ENCODE assay signal across 8 mouse cellular contexts in the genomic region with DNA sequence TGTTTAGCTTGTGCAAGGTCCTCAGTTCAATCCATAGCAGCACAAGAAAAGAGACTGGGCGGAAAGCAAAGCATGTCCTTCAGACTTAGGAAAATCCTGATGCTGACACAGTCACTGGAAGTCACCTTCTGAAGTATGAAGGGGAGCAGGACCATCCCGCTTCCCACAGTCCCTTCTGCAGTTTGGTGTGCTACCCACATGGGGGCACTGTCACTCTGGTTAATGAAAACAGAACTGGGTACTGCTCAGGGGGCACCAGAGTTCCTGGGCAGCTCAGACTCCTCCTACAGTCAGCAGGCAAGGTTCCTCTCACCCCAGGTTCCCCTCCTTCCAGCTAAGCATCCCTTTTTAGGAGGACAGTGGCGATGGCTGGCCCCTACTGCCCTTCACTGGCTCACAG. TPM values are rescaled to one million over a fixed set of nuclear protein-coding genes. Genes with fewer than 3 reads are reported as not detected.
DNase-seq lines count a peak whose midpoint lies in the region; ATAC-seq and TF ChIP-seq lines count a peak whose summit lies in the region.

No protein-coding gene starts in this region.

- H3K4me3 ChIP-seq in heart, postnatal 0 days (ENCODE audit: low read depth, low read length) = no peak overlapping the region
- no peak overlapping the region for H3K4me3 ChIP-seq in heart, embryonic 12.5 days
- H3K4me3 ChIP-seq in midbrain, embryonic 14.5 days (replicated peaks; ENCODE audit: low read depth, low read length) = no peak overlapping the region
- no peak overlapping the region for H3K4me3 ChIP-seq in midbrain, embryonic 16.5 days (ENCODE audit: low read depth, low read length)
- no peak overlapping the region for H3K4me3 ChIP-seq in hindbrain, postnatal 0 days (ENCODE audit: low read length)

- no peaks in the 10 kb centered on the region for H3K27me3 ChIP-seq in heart, postnatal 0 days (ENCODE audit: control insufficient read depth, insufficient read depth, low read length)
- no peaks in the 10 kb centered on the region for H3K27me3 ChIP-seq in heart, embryonic 12.5 days (replicated peaks)
- no peaks in the 10 kb centered on the region for H3K27me3 ChIP-seq in midbrain, embryonic 14.5 days (ENCODE audit: control insufficient read depth, insufficient read depth, low read length)
- H3K27me3 ChIP-seq in midbrain, embryonic 16.5 days (ENCODE audit: control insufficient read depth, insufficient read depth, low read depth, low read length) = no peaks in the 10 kb centered on the region
- H3K27me3 ChIP-seq in hindbrain, postnatal 0 days (ENCODE audit: insufficient read depth, low read length) = no peaks in the 10 kb centered on the region
- no peaks in the 10 kb centered on the region for H3K27me3 ChIP-seq in splenic B cell, adult 2 months (ENCODE audit: control insufficient read depth, insufficient read depth, low read length, poor library complexity, severe bottlenecking)

- WGBS in heart, postnatal 0 days = 58% methylated on average over 3 of the region's 3 CpGs
- 57% methylated on average over 3 of the region's 3 CpGs for WGBS in heart, embryonic 12.5 days
- WGBS in midbrain, embryonic 14.5 days = 32% methylated on average over 3 of the region's 3 CpGs
- 25% methylated on average over 3 of the region's 3 CpGs for WGBS in midbrain, embryonic 16.5 days
- 31% methylated on average over 3 of the region's 3 CpGs for WGBS in hindbrain, postnatal 0 days

- no peaks in the 10 kb centered on the region for H3K36me3 ChIP-seq in heart, postnatal 0 days (replicated peaks; ENCODE audit: control insufficient read depth, insufficient read depth, low read length)
- no peaks in the 10 kb centered on the region for H3K36me3 ChIP-seq in heart, embryonic 12.5 days
- H3K36me3 ChIP-seq in midbrain, embryonic 14.5 days (ENCODE audit: control insufficient read depth, insufficient read depth, low read length) = peaks cover 9% of the 10 kb centered on the region; the same call in 1 of the 2 replicates
- H3K36me3 ChIP-seq in midbrain, embryonic 16.5 days (ENCODE audit: control insufficient read depth, insufficient read depth, low read length) = 0 out of 2 replicates have a peak, but pooled peaks cover 3% of the 10 kb centered on the region
- H3K36me3 ChIP-seq in hindbrain, postnatal 0 days (ENCODE audit: insufficient read depth, low read length) = no peaks in the 10 kb centered on the region
- no peaks in the 10 kb centered on the region for H3K36me3 ChIP-seq in splenic B cell, adult 2 months (ENCODE audit: control insufficient read depth, insufficient read depth, low read length, poor library complexity, severe bottlenecking)

- no peak for TF ChIP-seq EP300 in heart, postnatal 0 days (IDR thresholded peaks at IDR 0.05; ENCODE audit: low read depth)

- no peaks in the 10 kb centered on the region for H3K9me3 ChIP-seq in heart, postnatal 0 days (replicated peaks; ENCODE audit: control insufficient read depth, low read length)
- no peaks in the 10 kb centered on the region for H3K9me3 ChIP-seq in heart, embryonic 12.5 days (replicated peaks)
- H3K9me3 ChIP-seq in midbrain, embryonic 14.5 days (ENCODE audit: control insufficient read depth, low read length) = no peaks in the 10 kb centered on the region
- no peaks in the 10 kb centered on the region for H3K9me3 ChIP-seq in midbrain, embryonic 16.5 days (replicated peaks; ENCODE audit: control insufficient read depth, low read length, poor library complexity, severe bottlenecking)
- no peaks in the 10 kb centered on the region for H3K9me3 ChIP-seq in hindbrain, postnatal 0 days (ENCODE audit: low read length)

- no peak overlapping the region for H3K9ac ChIP-seq in heart, postnatal 0 days (replicated peaks; ENCODE audit: low read depth, low read length)
- no peak overlapping the region for H3K9ac ChIP-seq in heart, embryonic 12.5 days
- no peak overlapping the region for H3K9ac ChIP-seq in midbrain, embryonic 14.5 days (replicated peaks; ENCODE audit: low read length)
- no peak overlapping the region for H3K9ac ChIP-seq in midbrain, embryonic 16.5 days (ENCODE audit: low read depth, low read length)
- no peak overlapping the region for H3K9ac ChIP-seq in hindbrain, postnatal 0 days (replicated peaks; ENCODE audit: low read length)

- TF ChIP-seq CTCF in heart, postnatal 0 days (IDR thresholded peaks at IDR 0.05; ENCODE audit: low read depth) = peak; percentile 63
- peak; percentile 84 for TF ChIP-seq CTCF in hindbrain, postnatal 0 days (IDR thresholded peaks at IDR 0.05; ENCODE audit: low read depth)

- 0 out of 2 replicates have a peak, but pooled peaks cover 3% of the 10 kb centered on the region for H3K4me1 ChIP-seq in heart, postnatal 0 days (ENCODE audit: control insufficient read depth, insufficient read depth)
- H3K4me1 ChIP-seq in heart, embryonic 12.5 days (replicated peaks) = peaks cover 35% of the 10 kb centered on the region
- no peaks in the 10 kb centered on the region for H3K4me1 ChIP-seq in midbrain, embryonic 14.5 days (ENCODE audit: control insufficient read depth, insufficient read depth, low read length)
- no peaks in the 10 kb centered on the region; the same call in 1 of the 2 replicates for H3K4me1 ChIP-seq in midbrain, embryonic 16.5 days (ENCODE audit: control insufficient read depth, insufficient read depth, low read length)
- no peaks in the 10 kb centered on the region for H3K4me1 ChIP-seq in hindbrain, postnatal 0 days (ENCODE audit: insufficient read depth, low read length)

- H3K4me2 ChIP-seq in heart, postnatal 0 days (ENCODE audit: low read depth, low read length) = no peak overlapping the region
- no peak overlapping the region for H3K4me2 ChIP-seq in heart, embryonic 12.5 days
- H3K4me2 ChIP-seq in midbrain, embryonic 14.5 days (ENCODE audit: low read length) = no peak overlapping the region
- H3K4me2 ChIP-seq in midbrain, embryonic 16.5 days (ENCODE audit: low read length) = no peak overlapping the region
- no peak overlapping the region for H3K4me2 ChIP-seq in hindbrain, postnatal 0 days (ENCODE audit: low read depth, low read length)

- H3K27ac ChIP-seq in heart, postnatal 0 days (ENCODE audit: low read depth) = no peak overlapping the region
- H3K27ac ChIP-seq in heart, embryonic 12.5 days (ENCODE audit: poor library complexity, severe bottlenecking) = no peak overlapping the region
- H3K27ac ChIP-seq in midbrain, embryonic 14.5 days (replicated peaks; ENCODE audit: low read depth, low read length) = no peak overlapping the region
- H3K27ac ChIP-seq in midbrain, embryonic 16.5 days (ENCODE audit: low read length) = no peak overlapping the region
- no peak overlapping the region for H3K27ac ChIP-seq in hindbrain, postnatal 0 days

- 0 out of 2 replicates have a peak, but pooled peaks have one; percentile 15 for ATAC-seq in heart, postnatal 0 days (ENCODE audit: insufficient read depth, low read depth)
- ATAC-seq in heart, embryonic 12.5 days (ENCODE audit: insufficient number of reproducible peaks, low FRiP score) = no peak
- ATAC-seq in midbrain, embryonic 14.5 days (ENCODE audit: low FRiP score, low TSS enrichment) = no peak
- no peak for ATAC-seq in midbrain, embryonic 16.5 days
- peak; percentile 27; the same call in 1 of the 2 replicates for ATAC-seq in hindbrain, postnatal 0 days

- peak; percentile 50 for DNase-seq in heart, postnatal 0 days (ENCODE audit: low spot score)
- DNase-seq in midbrain, embryonic 14.5 days = peak; percentile 71
- DNase-seq in brain, adult 2 months (ENCODE audit: low read depth, low spot score) = peak; percentile 62
- peak; percentile 73 for DNase-seq in hindbrain, postnatal 0 days (ENCODE audit: low spot score)
- DNase-seq in splenic B cell, adult 2 months (ENCODE audit: low read depth, low spot score) = peak; percentile 34
- no peak for DNase-seq in adrenal gland, adult 8-10 months

RNA-seq across cellular contexts. Expression of gene Papolb, which starts 30.9 kb away (rescaled TPM):
- total RNA-seq in heart, postnatal 0 days (2014; rRNA removed; ENCODE audit: low replicate concordance) = 0.39 TPM in 1 of 2 replicates, not detected in the other
- 0.04 and 0.08 TPM in 2 replicates for polyA plus RNA-seq in heart, postnatal 0 days (2015; fragmentation: Nextera tagmentation; extraction: Ambion mirVana)
- 0.24 and 0.33 TPM in 2 replicates for polyA plus RNA-seq in heart, embryonic 12.5 days (2016; fragmentation: Nextera tagmentation; extraction: Ambion mirVana)
- 0.32 and 0.34 TPM in 2 replicates for polyA plus RNA-seq in midbrain, embryonic 14.5 days (2014; fragmentation: Nextera tagmentation; extraction: Ambion mirVana)
- 0.14 and 0.20 TPM in 2 replicates for polyA plus RNA-seq in midbrain, embryonic 16.5 days (2015; fragmentation: Nextera tagmentation; extraction: Ambion mirVana)
- 0.32 and 0.37 TPM in 2 replicates for total RNA-seq in hindbrain, postnatal 0 days (2014; rRNA removed)
- polyA plus RNA-seq in hindbrain, postnatal 0 days (2015; fragmentation: Nextera tagmentation; extraction: Ambion mirVana) = 0.14 and 0.16 TPM in 2 replicates
- under 1 TPM; 0.06 to 0.35 (median 0.26) TPM for total RNA-seq in adrenal gland, adult 8-10 months (2022)

RNA-seq across cellular contexts. Expression of gene Ap5z1, which starts 35.2 kb away (rescaled TPM):
- 8.2 and 14.1 TPM in 2 replicates for total RNA-seq in heart, postnatal 0 days (2014; rRNA removed; ENCODE audit: low replicate concordance)
- 3.9 and 5.7 TPM in 2 replicates for polyA plus RNA-seq in heart, postnatal 0 days (2015; fragmentation: Nextera tagmentation; extraction: Ambion mirVana)
- 7.3 and 9.9 TPM in 2 replicates for polyA plus RNA-seq in heart, embryonic 12.5 days (2016; fragmentation: Nextera tagmentation; extraction: Ambion mirVana)
- polyA plus RNA-seq in midbrain, embryonic 14.5 days (2014; fragmentation: Nextera tagmentation; extraction: Ambion mirVana) = 12.6 and 13.9 TPM in 2 replicates
- 12.2 and 14.1 TPM in 2 replicates for polyA plus RNA-seq in midbrain, embryonic 16.5 days (2015; fragmentation: Nextera tagmentation; extraction: Ambion mirVana)
- 12.8 and 22.1 TPM in 2 replicates for total RNA-seq in hindbrain, postnatal 0 days (2014; rRNA removed)
- polyA plus RNA-seq in hindbrain, postnatal 0 days (2015; fragmentation: Nextera tagmentation; extraction: Ambion mirVana) = 7.5 and 7.9 TPM in 2 replicates
- total RNA-seq in adrenal gland, adult 8-10 months (2022) = 10 to 100 TPM; 18.4 to 36.8 (median 26.5) TPM

RNA-seq across cellular contexts. Expression of gene Radil, which starts 51.9 kb away (rescaled TPM):
- total RNA-seq in heart, postnatal 0 days (2014; rRNA removed; ENCODE audit: low replicate concordance) = 2.6 and 2.9 TPM in 2 replicates
- 4.2 and 4.3 TPM in 2 replicates for polyA plus RNA-seq in heart, postnatal 0 days (2015; fragmentation: Nextera tagmentation; extraction: Ambion mirVana)
- 9.4 and 10.8 TPM in 2 replicates for polyA plus RNA-seq in heart, embryonic 12.5 days (2016; fragmentation: Nextera tagmentation; extraction: Ambion mirVana)
- polyA plus RNA-seq in midbrain, embryonic 14.5 days (2014; fragmentation: Nextera tagmentation; extraction: Ambion mirVana) = 13.6 and 16.9 TPM in 2 replicates
- 24.0 and 26.2 TPM in 2 replicates for polyA plus RNA-seq in midbrain, embryonic 16.5 days (2015; fragmentation: Nextera tagmentation; extraction: Ambion mirVana)
- total RNA-seq in hindbrain, postnatal 0 days (2014; rRNA removed) = 17.7 and 20.0 TPM in 2 replicates
- 11.9 and 12.4 TPM in 2 replicates for polyA plus RNA-seq in hindbrain, postnatal 0 days (2015; fragmentation: Nextera tagmentation; extraction: Ambion mirVana)
- total RNA-seq in adrenal gland, adult 8-10 months (2022) = 1 to 10 TPM; 3.4 to 8.2 (median 4.1) TPM

Comparison
In these comparisons a context has a peak if more than half of its experiments do, and no peak if none do; other contexts are left out.
1. ATAC-seq: peak in heart, postnatal 0 days (single experiment) and hindbrain, postnatal 0 days (single experiment); none in heart, embryonic 12.5 days (single experiment), midbrain, embryonic 14.5 days (single experiment) and midbrain, embryonic 16.5 days (single experiment).